Mouse (Mus musculus) lung, adult 18-20 months (tissue): Measurements from ENCODE around the gene Traf7.

Experiments
- DNase-seq, 2 experiments: peaks; one replicate each; pipeline ENCODE4 v3.0.0; 2022; ENCODE audit warnings: mixed read lengths in 2 of 2

Traf7 gene

GRCm38 (mm10) chr17:24527723-24528559 is at the start of gene Traf7:
Gene Traf7, minus strand, starts transcription at chr17:24527938.
- DNase-seq: peak; percentile 96 to 98

DNA sequence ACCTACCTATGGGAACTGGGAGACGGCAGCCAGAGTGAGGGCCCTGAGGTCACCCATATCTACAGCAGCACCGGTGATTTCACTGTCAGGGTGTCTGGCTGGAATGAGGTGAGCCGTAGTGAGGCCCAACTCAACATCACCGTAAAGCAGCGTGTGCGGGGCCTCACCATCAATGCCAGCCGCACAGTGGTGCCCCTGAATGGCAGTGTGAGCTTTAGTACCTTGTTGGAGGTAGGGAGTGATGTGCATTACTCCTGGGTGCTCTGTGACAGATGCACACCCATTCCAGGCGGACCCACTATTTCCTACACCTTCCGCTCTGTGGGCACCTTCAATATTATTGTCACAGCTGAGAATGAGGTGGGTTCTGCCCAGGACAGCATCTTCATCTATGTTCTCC is 46.1 kb upstream of the Traf7 start:
- DNase-seq: no peak

DNA sequence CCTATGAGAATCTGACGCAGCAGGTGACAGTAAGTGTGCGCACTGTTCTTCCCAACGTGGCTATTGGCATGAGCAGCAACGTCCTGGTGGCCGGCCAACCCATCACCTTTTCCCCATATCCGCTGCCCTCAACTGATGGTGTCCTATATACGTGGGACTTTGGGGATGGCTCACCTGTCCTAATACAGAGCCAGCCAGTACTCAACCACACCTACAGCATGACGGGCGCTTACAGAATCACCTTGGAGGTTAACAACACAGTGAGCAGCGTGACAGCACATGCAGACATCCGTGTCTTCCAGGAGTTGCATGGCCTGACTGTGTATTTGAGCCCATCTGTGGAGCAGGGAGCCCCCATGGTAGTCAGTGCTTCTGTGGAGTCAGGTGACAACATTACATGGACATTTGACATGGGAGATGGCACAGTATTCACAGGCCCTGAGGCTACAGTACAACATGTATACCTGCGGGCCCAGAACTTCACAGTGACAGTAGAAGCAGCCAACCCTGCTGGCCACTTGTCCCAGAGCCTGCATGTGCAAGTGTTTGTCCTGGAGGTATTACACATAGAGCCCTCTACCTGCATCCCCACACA is 45.0 kb upstream of the Traf7 start:
- DNase-seq: no peak

DNA sequence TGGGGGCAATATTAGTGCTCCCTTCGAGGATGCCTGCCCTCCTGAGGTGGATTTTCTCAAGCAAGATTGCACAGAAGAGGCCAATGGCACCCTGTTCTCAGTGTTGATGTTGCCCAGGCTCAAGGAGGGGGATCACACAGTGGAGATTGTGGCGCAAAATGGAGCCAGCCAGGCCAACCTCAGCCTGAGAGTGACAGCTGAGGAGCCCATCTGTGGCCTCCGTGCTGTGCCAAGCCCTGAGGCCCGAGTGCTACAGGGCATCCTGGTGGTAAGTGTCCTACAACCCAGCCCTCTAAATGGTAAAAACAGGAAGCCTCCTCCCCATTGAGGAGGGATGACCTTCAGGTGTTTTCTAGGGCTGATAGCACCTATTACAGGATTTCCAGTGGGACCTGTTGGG is 42.1 kb upstream of the Traf7 start:
- no peak for DNase-seq

DNA sequence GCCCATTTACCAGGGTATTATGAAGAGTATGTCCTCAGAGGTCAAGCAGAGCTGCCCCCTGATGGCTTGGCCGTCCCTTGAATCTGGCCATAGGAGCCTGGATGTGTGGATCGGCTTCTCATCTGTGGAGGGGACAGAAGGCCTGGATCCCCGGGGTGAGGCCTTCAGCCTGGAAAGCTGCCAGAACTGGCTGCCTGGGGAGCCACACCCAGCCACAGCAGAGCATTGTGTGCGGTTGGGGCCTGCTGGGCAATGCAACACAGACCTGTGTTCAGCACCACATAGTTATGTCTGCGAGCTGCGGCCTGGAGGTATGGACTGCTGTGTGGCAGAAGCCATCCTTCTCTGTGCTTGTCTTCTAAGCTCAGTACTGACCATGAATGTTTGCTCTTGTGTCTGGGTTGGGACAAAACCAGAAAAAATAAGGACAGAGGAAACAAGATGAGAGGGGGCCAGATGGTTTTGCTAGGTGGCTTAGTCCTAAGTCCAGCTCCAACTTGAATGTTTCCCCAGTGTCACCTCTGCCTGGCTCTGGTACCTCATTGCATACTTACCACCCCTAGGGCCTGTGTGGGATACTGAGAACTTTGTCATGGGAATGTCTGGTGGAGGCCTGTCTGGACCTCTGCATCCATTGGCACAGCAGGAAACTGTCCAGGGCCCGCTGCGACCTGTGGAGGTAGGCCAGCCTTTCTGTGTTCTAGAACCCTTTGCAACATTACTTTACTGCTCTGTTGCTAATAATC is 39.5 kb upstream of the Traf7 start:
- DNase-seq: peak; percentile 65 to 73

DNA sequence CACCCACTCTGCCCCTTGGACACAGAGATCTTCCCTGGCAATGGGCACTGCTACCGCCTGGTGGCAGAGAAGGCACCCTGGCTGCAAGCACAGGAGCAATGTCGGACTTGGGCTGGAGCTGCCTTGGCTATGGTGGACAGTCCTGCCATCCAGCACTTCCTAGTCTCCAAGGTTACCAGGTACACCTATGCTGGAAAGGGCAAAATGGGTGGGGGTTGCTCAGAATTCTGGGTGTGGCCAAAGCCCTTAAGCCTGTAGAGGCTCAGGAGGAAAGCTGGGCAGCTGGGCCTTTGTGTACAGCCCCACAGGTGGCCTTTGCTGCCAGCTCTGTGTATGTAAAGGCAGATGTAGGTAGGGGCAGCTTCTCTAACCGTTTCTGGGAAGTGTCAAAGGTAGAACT is 38.1 kb upstream of the Traf7 start:
- DNase-seq: peak in 1 of 2 experiments; percentile 8

- no peak for DNase-seq
Observed at GRCm38 (mm10) chr17:24565092-24565491, 37.4 kb upstream of the Traf7 start.

GRCm38 (mm10) chr17:24564422-24564821 is 36.7 kb upstream of the Traf7 start:
- DNase-seq: no peak

- DNase-seq: no peak
Observed at GRCm38 (mm10) chr17:24563638-24564037, 35.9 kb upstream of the Traf7 start.

GRCm38 (mm10) chr17:24561592-24561991 is 33.9 kb upstream of the Traf7 start:
- no peak for DNase-seq

DNA sequence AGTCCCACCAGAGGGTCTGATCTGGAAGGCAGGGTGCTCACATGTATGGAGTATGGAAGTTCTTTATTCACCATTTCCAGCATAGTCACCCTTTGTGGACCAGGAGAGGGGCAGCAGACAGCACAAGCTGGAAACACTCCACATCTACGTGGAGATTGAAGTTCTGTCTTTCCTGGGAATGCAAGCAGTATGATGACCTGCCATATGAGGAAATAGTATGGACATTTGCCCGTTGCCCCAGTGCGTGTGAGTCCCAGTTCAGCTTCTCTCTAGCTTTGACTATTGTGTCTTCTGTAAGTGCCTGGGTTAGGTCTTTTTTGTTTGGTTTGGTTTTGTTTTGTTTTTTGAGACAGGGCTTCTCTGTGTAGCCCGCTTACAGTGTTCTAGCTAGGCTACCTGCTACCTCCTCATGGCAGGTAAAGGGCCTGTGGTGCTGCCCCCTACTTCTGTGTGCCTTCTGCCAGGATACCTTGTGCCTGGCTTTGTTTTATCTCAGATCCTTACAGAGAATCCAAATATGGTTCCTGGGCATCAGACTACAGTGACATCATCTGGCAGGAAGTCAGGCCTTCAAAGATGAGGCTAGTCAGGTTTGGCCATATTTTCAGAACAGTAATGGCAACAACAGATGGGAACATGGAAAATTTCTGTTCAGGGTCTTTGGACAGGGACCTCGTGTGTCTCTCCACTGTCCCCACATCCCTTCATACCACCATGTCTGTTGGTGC is 32.7 kb upstream of the Traf7 start:
- no peak for DNase-seq

GRCm38 (mm10) chr17:24559146-24559545 is 31.4 kb upstream of the Traf7 start:
- DNase-seq: peak; percentile 42 to 55

GRCm38 (mm10) chr17:24558600-24559099 is 30.9 kb upstream of the Traf7 start:
- peak; percentile 30 for DNase-seq

- peak; percentile 63 to 71 for DNase-seq
Observed at GRCm38 (mm10) chr17:24557091-24557490, 29.4 kb upstream of the Traf7 start.

DNA sequence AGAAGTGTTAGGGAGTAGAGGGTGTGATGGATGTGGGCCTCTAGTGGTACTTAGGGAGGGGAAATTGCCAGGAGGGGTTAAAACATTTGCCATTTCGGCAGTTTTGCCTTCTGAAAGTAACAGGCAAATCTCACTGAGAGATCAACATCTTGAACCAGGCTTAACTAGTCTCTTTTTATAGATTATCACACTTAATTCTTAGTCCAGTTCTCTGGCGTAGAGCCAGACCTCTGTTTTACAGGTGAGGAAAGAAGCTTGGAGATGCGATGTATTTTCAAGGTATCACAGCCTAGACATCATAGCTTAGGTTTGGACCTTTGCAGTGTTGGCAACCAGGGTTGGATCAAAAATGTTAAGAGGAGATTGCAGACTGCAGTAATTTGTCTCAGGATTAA is 23.3 kb upstream of the Traf7 start:
- DNase-seq: no peak

DNA sequence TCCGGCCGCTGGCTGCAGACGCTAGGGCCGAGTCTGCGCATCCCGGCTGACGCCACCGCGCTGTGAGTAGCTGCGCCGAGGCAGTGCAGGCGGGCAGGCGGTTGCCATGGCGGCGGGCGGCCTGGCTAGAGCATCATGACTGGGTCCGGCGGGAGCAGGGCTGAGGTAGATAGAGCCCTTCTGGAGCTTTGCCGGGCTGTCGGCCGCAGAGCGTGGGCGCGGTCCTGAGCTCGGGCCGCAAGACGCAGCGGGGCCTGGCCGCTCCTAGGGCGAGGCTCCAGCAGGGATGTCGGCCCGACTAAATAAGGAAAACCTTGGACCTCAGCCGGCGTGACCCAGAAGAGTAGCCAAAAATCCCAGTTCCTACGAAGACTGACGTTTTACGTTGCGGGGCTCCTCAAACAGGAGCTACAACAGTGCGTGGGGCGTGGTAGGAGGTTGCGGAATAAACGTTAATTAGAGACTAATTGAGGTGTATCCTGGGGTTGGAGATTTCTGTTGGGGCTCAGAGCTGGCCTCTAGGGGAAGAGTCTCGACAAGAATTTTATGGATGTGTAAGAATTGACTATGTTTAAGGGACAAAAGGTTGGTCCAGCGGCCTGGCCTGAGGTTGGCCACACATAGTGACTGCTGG is 22.8 kb upstream of the Traf7 start:
- DNase-seq: peak; percentile 74 to 76

GRCm38 (mm10) chr17:24549618-24550415 is 22.1 kb upstream of the Traf7 start, which contains the start of gene Pkd1:
Gene Pkd1, plus strand, starts transcription at chr17:24549834.
- peak; percentile 99 to 100 for DNase-seq

GRCm38 (mm10) chr17:24548921-24549617 is 21.3 kb upstream of the Traf7 start:
- DNase-seq: peak; percentile 80 to 86

- DNase-seq: peak; percentile 38 to 48
Observed at GRCm38 (mm10) chr17:24548435-24548834, 20.7 kb upstream of the Traf7 start.

- no peak for DNase-seq
Observed at GRCm38 (mm10) chr17:24546234-24546633, 18.5 kb upstream of the Traf7 start.

DNA sequence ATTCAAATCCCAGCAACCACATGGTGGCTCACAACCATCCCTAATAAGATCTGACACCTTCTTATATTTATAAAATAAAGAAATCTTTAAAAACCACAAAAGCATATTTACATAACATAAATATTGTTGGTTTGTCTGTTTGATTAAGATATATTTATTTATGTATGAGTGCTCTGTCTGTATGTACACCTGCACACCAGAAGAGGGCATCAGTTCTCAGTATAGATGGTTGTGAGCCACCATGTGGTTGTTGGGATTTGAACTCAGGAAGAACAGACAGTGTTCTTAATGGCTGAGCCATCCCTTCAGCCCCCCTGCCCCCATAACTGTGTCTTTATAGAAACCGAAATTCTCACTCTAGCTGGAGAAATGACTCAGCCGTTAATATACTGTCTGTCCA is 17.5 kb upstream of the Traf7 start:
- DNase-seq: no peak
